In genomic region chrX:136245521-136246071, GRCm38 (mm10) we compare ENCODE assay signal across 8 mouse cellular contexts. TPM values are rescaled to one million over a fixed set of nuclear protein-coding genes. Genes with fewer than 3 reads are reported as not detected.
DNase-seq lines count a peak whose midpoint lies in the region; ATAC-seq and TF ChIP-seq lines count a peak whose summit lies in the region.
"Had no signal": no experiment of that assay in that cellular context is flagged by ENCODE, and none has a peak within 500 bp of the region (broad histone marks: within the 10 kb centered on the region; RNA-seq: fewer than 3 reads in every experiment).

No protein-coding gene starts in this region.

- H3K4me2 ChIP-seq in heart, embryonic 13.5 days = peak overlapping the region; percentile 66
- peak overlapping the region; percentile 55 for H3K4me2 ChIP-seq in kidney, postnatal 0 days (ENCODE audit: low read length)
- H3K4me2 ChIP-seq in stomach, embryonic 14.5 days (replicated peaks; ENCODE audit: low read depth, low read length) = peak overlapping the region; percentile 37

- peak overlapping the region; percentile 83 for H3K4me3 ChIP-seq in ES-E14 (ENCODE audit: insufficient read depth in 1 of 2, low read depth in 1 of 2, low read length in 2 of 2, poor library complexity in 1 of 2, severe bottlenecking in 1 of 2)
- H3K4me3 ChIP-seq in cortical plate, adult 2 months (ENCODE audit: insufficient read depth, low read length) = peak overlapping the region; percentile 48
- H3K4me3 ChIP-seq in heart, embryonic 13.5 days = peak overlapping the region; percentile 70
- H3K4me3 ChIP-seq in kidney, postnatal 0 days (replicated peaks; ENCODE audit: low read depth, low read length) = peak overlapping the region; percentile 57
- peak overlapping the region; percentile 47 for H3K4me3 ChIP-seq in stomach, embryonic 14.5 days (ENCODE audit: low read depth, low read length)

- H3K9me3 ChIP-seq in ES-E14 (ENCODE audit: control insufficient read depth, insufficient read depth, low read depth, low read length) = no peaks in the 10 kb centered on the region
- no peaks in the 10 kb centered on the region for H3K9me3 ChIP-seq in heart, embryonic 13.5 days
- H3K9me3 ChIP-seq in kidney, postnatal 0 days (replicated peaks; ENCODE audit: low read length) = no peaks in the 10 kb centered on the region
- no peaks in the 10 kb centered on the region for H3K9me3 ChIP-seq in stomach, embryonic 14.5 days (ENCODE audit: control insufficient read depth, low read depth, low read length)

- TF ChIP-seq POLR2A in cortical plate, adult 2 months (IDR thresholded peaks at IDR 0.05; ENCODE audit: extremely low read depth, insufficient read depth, low read length) = no peak

- 14% methylated on average over 13 of the region's 15 CpGs for WGBS in heart, embryonic 13.5 days
- 32% methylated on average over 13 of the region's 15 CpGs for WGBS in kidney, postnatal 0 days
- 17% methylated on average over 15 of the region's 15 CpGs for WGBS in stomach, embryonic 14.5 days

- TF ChIP-seq CTCF in cortical plate, adult 2 months (IDR thresholded peaks at IDR 0.05; ENCODE audit: extremely low read depth, insufficient read depth, low read length) = no peak
- no peak for TF ChIP-seq CTCF in kidney, postnatal 0 days (IDR thresholded peaks at IDR 0.05; ENCODE audit: low read depth)

- no peaks in the 10 kb centered on the region for H3K4me1 ChIP-seq in ES-E14 (ENCODE audit: control insufficient read depth in 2 of 2, insufficient read depth in 2 of 2, low read length in 2 of 2, poor library complexity in 1 of 2)
- H3K4me1 ChIP-seq in cortical plate, adult 2 months (ENCODE audit: control insufficient read depth, insufficient read depth, low read length) = no peaks in the 10 kb centered on the region
- peaks cover 20% of the 10 kb centered on the region for H3K4me1 ChIP-seq in heart, embryonic 13.5 days
- no peaks in the 10 kb centered on the region for H3K4me1 ChIP-seq in kidney, postnatal 0 days (replicated peaks; ENCODE audit: insufficient read depth, low read length)
- H3K4me1 ChIP-seq in stomach, embryonic 14.5 days (ENCODE audit: control insufficient read depth, insufficient read depth, low read length) = no peaks in the 10 kb centered on the region

- in situ Hi-C loops in ES-E14 (cut with MboI; ENCODE audit: low sequenced_read_pairs in 2 of 2, unreplicated experiment in 2 of 2) = no loop called here

- H3K27me3 ChIP-seq in heart, embryonic 13.5 days (replicated peaks) = no peaks in the 10 kb centered on the region
- H3K27me3 ChIP-seq in kidney, postnatal 0 days (ENCODE audit: insufficient read depth, low read length) = no peaks in the 10 kb centered on the region
- no peaks in the 10 kb centered on the region for H3K27me3 ChIP-seq in stomach, embryonic 14.5 days (ENCODE audit: control insufficient read depth, insufficient read depth, low read length)

- peak overlapping the region; percentile 86 for H3K9ac ChIP-seq in ES-E14 (ENCODE audit: insufficient read depth, low read depth, low read length, poor library complexity, severe bottlenecking)
- H3K9ac ChIP-seq in heart, embryonic 13.5 days = peak overlapping the region; percentile 88
- peak overlapping the region; percentile 61 for H3K9ac ChIP-seq in kidney, postnatal 0 days (ENCODE audit: low read depth, low read length)
- peak overlapping the region; percentile 64 for H3K9ac ChIP-seq in stomach, embryonic 14.5 days (replicated peaks; ENCODE audit: low read depth, low read length)

- peak; percentile 70; the same call in 1 of the 2 replicates for ATAC-seq in heart, embryonic 13.5 days (ENCODE audit: extremely low read depth, insufficient number of reproducible peaks, low FRiP score, low TSS enrichment)
- peak; percentile 76 for ATAC-seq in kidney, postnatal 0 days (replicated peaks; ENCODE audit: low FRiP score, low read depth)
- ATAC-seq in stomach, embryonic 14.5 days (ENCODE audit: insufficient number of reproducible peaks, insufficient read depth, low FRiP score, low read depth) = peak; percentile 78

- DNase-seq in A20 (ENCODE audit: low read depth, low spot score) = peak; percentile 21
- DNase-seq in ES-E14 (ENCODE audit: low read depth, low spot score) = peak; percentile 50
- DNase-seq in kidney, postnatal 0 days (ENCODE audit: low spot score) = peak; percentile 60
- peak; percentile 22 for DNase-seq in lung, postnatal 36 days

- peak overlapping the region; percentile 53 for H3K27ac ChIP-seq in ES-E14 (ENCODE audit: insufficient read depth, low read depth, low read length, poor library complexity, severe bottlenecking)
- H3K27ac ChIP-seq in cortical plate, adult 2 months (ENCODE audit: insufficient read depth, low read length) = peak overlapping the region; percentile 15; the same call in 1 of the 2 replicates
- peak overlapping the region; percentile 89 for H3K27ac ChIP-seq in heart, embryonic 13.5 days (replicated peaks)
- H3K27ac ChIP-seq in kidney, postnatal 0 days = peak overlapping the region; percentile 77
- peak overlapping the region; percentile 69 for H3K27ac ChIP-seq in stomach, embryonic 14.5 days (ENCODE audit: low read length)

- no peaks in the 10 kb centered on the region; the same call in 1 of the 2 replicates for H3K36me3 ChIP-seq in ES-E14 (ENCODE audit: control insufficient read depth, insufficient read depth, low read length, poor library complexity, severe bottlenecking)
- H3K36me3 ChIP-seq in heart, embryonic 13.5 days = peaks cover 14% of the 10 kb centered on the region
- H3K36me3 ChIP-seq in kidney, postnatal 0 days (ENCODE audit: insufficient read depth, low read length) = no peaks in the 10 kb centered on the region
- no peaks in the 10 kb centered on the region; the same call in 1 of the 2 replicates for H3K36me3 ChIP-seq in stomach, embryonic 14.5 days (ENCODE audit: control insufficient read depth, insufficient read depth, low read length)

TF ChIP-seq in ES-E14, 5 proteins besides CTCF, POLR2A, EP300 and RAD21:
- no peak for TF ChIP-seq MAFK (IDR thresholded peaks at IDR 0.05; ENCODE audit: insufficient read depth, low read depth, low read length)
- TF ChIP-seq ZC3H11A (IDR thresholded peaks at IDR 0.05; ENCODE audit: borderline replicate concordance, low read depth, low read length) = no peak
- TF ChIP-seq ZNF384 (IDR thresholded peaks at IDR 0.05; ENCODE audit: low read depth, low read length) = no peak
- no peak for TF ChIP-seq HCFC1 (IDR thresholded peaks at IDR 0.05; ENCODE audit: borderline replicate concordance, insufficient read depth, low read length)
- TF ChIP-seq CHD2 (IDR thresholded peaks at IDR 0.05; ENCODE audit: low read depth, low read length) = no peak

RNA-seq across cellular contexts. Expression of gene Tceal9, which starts 0.7 kb away (rescaled TPM):
- 121 and 243 TPM in 2 replicates for total RNA-seq in ES-E14 (2012; rRNA removed)
- polyA plus RNA-seq in cortical plate, adult 2 months (2012; rRNA removed) = 104 TPM in 2 replicates
- 448 and 526 TPM in 2 replicates for polyA plus RNA-seq in heart, embryonic 13.5 days (2015; fragmentation: Nextera tagmentation; extraction: Ambion mirVana)
- 579 and 580 TPM in 2 replicates for polyA plus RNA-seq in kidney, postnatal 0 days (2015; fragmentation: Nextera tagmentation; extraction: Ambion mirVana)
- polyA plus RNA-seq in stomach, embryonic 14.5 days (2014; fragmentation: Nextera tagmentation; extraction: Ambion mirVana) = 663 and 676 TPM in 2 replicates

RNA-seq across cellular contexts. Expression of gene Bex3, which starts 24.5 kb away (rescaled TPM):
- total RNA-seq in ES-E14 (2012; rRNA removed) = 358 and 629 TPM in 2 replicates
- polyA plus RNA-seq in cortical plate, adult 2 months (2012; rRNA removed) = 440 and 459 TPM in 2 replicates
- polyA plus RNA-seq in heart, embryonic 13.5 days (2015; fragmentation: Nextera tagmentation; extraction: Ambion mirVana) = 517 and 589 TPM in 2 replicates
- 430 and 466 TPM in 2 replicates for polyA plus RNA-seq in kidney, postnatal 0 days (2015; fragmentation: Nextera tagmentation; extraction: Ambion mirVana)
- 466 and 489 TPM in 2 replicates for polyA plus RNA-seq in stomach, embryonic 14.5 days (2014; fragmentation: Nextera tagmentation; extraction: Ambion mirVana)

RNA-seq across cellular contexts. Expression of gene Bex1, which starts 30.3 kb away (rescaled TPM):
- total RNA-seq in ES-E14 (2012; rRNA removed) = 389 and 461 TPM in 2 replicates
- polyA plus RNA-seq in cortical plate, adult 2 months (2012; rRNA removed) = 88.0 and 94.0 TPM in 2 replicates
- 226 and 272 TPM in 2 replicates for polyA plus RNA-seq in heart, embryonic 13.5 days (2015; fragmentation: Nextera tagmentation; extraction: Ambion mirVana)
- 53.0 and 54.7 TPM in 2 replicates for polyA plus RNA-seq in kidney, postnatal 0 days (2015; fragmentation: Nextera tagmentation; extraction: Ambion mirVana)
- polyA plus RNA-seq in stomach, embryonic 14.5 days (2014; fragmentation: Nextera tagmentation; extraction: Ambion mirVana) = 75.8 and 80.1 TPM in 2 replicates

RNA-seq across cellular contexts. Expression of gene Tceal7, which starts 31.0 kb away (rescaled TPM):
- total RNA-seq in ES-E14 (2012; rRNA removed) = 1.2 and 2.8 TPM in 2 replicates
- 1.4 and 1.7 TPM in 2 replicates for polyA plus RNA-seq in cortical plate, adult 2 months (2012; rRNA removed)
- 12.3 and 15.1 TPM in 2 replicates for polyA plus RNA-seq in heart, embryonic 13.5 days (2015; fragmentation: Nextera tagmentation; extraction: Ambion mirVana)
- 0.16 TPM in 1 of 2 replicates, not detected in the other for polyA plus RNA-seq in kidney, postnatal 0 days (2015; fragmentation: Nextera tagmentation; extraction: Ambion mirVana)
- 0.61 and 1.1 TPM in 2 replicates for polyA plus RNA-seq in stomach, embryonic 14.5 days (2014; fragmentation: Nextera tagmentation; extraction: Ambion mirVana)
- total RNA-seq: hematopoietic stem cell, adult 5-6 weeks had no signal

RNA-seq across cellular contexts. Expression of gene Tceal5, which starts 41.9 kb away (rescaled TPM):
- 1.6 and 6.2 TPM in 2 replicates for total RNA-seq in ES-E14 (2012; rRNA removed)
- polyA plus RNA-seq in cortical plate, adult 2 months (2012; rRNA removed) = 162 and 186 TPM in 2 replicates
- polyA plus RNA-seq in heart, embryonic 13.5 days (2015; fragmentation: Nextera tagmentation; extraction: Ambion mirVana) = 15.2 and 16.5 TPM in 2 replicates
- polyA plus RNA-seq in kidney, postnatal 0 days (2015; fragmentation: Nextera tagmentation; extraction: Ambion mirVana) = 2.6 and 2.9 TPM in 2 replicates
- polyA plus RNA-seq in stomach, embryonic 14.5 days (2014; fragmentation: Nextera tagmentation; extraction: Ambion mirVana) = 1.6 and 2.0 TPM in 2 replicates

Comparison
In these comparisons a context has a peak if more than half of its experiments do, and no peak if none do; other contexts are left out.
1. Peak in every context shown above with its lines: DNase-seq, ATAC-seq, H3K4me3 ChIP-seq and H3K27ac ChIP-seq.
2. H3K27ac ChIP-seq: peak in every context shown above with its lines; median percentile 89 in heart, embryonic 13.5 days; 77 in kidney, postnatal 0 days; 69 in stomach, embryonic 14.5 days; 53 in ES-E14; 15 in cortical plate, adult 2 months.